Mouse (Mus musculus) intestine, postnatal 0 days (tissue): ENCODE results near the gene Dgcr2. TPM values are rescaled to one million over a fixed set of nuclear protein-coding genes. Genes with fewer than 3 reads are reported as not detected.
A peak's percentile ranks its signal among the peaks of the same experiment; 100 is the strongest.

ENCODE experiments used
- ATAC-seq: fragments of 200-750 bp; cut with Nextera tagmentation; 2 replicates; pipeline ENCODE4 v1.8.0; 2017; ENCODE audit warnings: mild to moderate bottlenecking, moderate TSS enrichment, moderate library complexity
- H3K27ac ChIP-seq: fragments of 300-500 bp; sonication (generic); 2 replicates; pipeline ENCODE4 v1.5.1; 2014; ENCODE audit warnings: mild to moderate bottlenecking, low read depth, low read length, moderate library complexity
- H3K27me3 ChIP-seq: fragments of 300-500 bp; sonication (generic); replicated peaks from 2 replicates; pipeline ENCODE4 v1.6.1; 2014; ENCODE audit warnings: low read length, mixed read lengths; ENCODE audit not compliant: control insufficient read depth, insufficient read depth
- H3K36me3 ChIP-seq: fragments of 300-500 bp; sonication (generic); 2 replicates; pipeline ENCODE4 v1.6.1; 2014; ENCODE audit warnings: mild to moderate bottlenecking, moderate library complexity; ENCODE audit not compliant: control insufficient read depth, insufficient read depth
- H3K4me1 ChIP-seq: fragments of 300-500 bp; sonication (generic); replicated peaks from 2 replicates; pipeline ENCODE4 v1.6.1; 2014; ENCODE audit warnings: antibody characterized with exemption, low read length, mixed read lengths; ENCODE audit not compliant: control insufficient read depth, insufficient read depth
- H3K4me2 ChIP-seq: fragments of 300-500 bp; sonication (generic); replicated peaks from 2 replicates; pipeline ENCODE4 v1.6.1; 2014; ENCODE audit warnings: low read depth, mild to moderate bottlenecking, moderate library complexity
- H3K4me3 ChIP-seq: fragments of 300-500 bp; sonication (generic); 2 replicates; pipeline ENCODE4 v1.5.1; 2014; ENCODE audit warnings: low read depth, low read length
- H3K9ac ChIP-seq: fragments of 300-500 bp; sonication (generic); 2 replicates; pipeline ENCODE4 v1.6.1; 2014; ENCODE audit warnings: mild to moderate bottlenecking, low read depth, low read length
- H3K9me3 ChIP-seq: fragments of 300-500 bp; sonication (generic); 2 replicates; pipeline ENCODE4 v1.6.1; 2016; ENCODE audit warnings: mixed run types; ENCODE audit not compliant: control insufficient read depth
- CTCF ChIP-seq: sonication (generic); IDR thresholded peaks from 2 replicates; pipeline ENCODE4 v1.5.1; 2016; ENCODE audit warnings: low read depth, mild to moderate bottlenecking, control low read depth, antibody characterized with exemption, moderate library complexity
- WGBS: fragments of 180-500 bp; shearing (Covaris S2); extraction: QIAGEN DNeasy Blood & Tissue Kit; methylation state at CpG from one replicate; pipeline ENCODE4 v1.1.7; 2014; 5-methylcytosine and 5-hydroxymethylcytosine counted together
- polyA plus RNA-seq: library from polyadenylated mRNA; unstranded; fragments of >200 nt; fragmentation: Nextera tagmentation; extraction: Ambion mirVana; gene quantifications from 2 replicates; pipeline ENCODE4 v1.2.1, GENCODE M21; 2015

Dgcr2 gene
- polyA plus RNA-seq, 1 experiment from 2014 or later: 35.3 TPM

DNA sequence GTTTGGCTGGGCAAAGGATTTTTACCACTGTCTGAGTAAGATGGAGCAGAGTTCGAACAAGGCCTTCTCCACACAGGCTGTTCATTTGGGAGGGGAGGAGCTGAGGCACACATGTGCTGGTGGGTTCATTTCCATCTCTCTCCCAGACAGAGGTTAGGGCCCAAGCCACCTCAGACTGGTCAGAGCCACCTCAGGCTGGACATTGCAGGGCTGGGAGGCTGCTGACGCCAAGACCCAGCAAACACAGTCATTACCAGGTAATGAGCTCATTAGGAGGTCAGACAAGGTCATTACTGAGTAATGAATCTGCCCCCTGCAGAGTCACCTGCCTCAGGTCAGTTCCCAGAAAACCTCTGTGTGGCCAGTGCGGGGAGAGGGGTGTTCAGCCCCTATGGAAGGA, 69.5 kb downstream of the Dgcr2 start:
- Histone ChIP-seq H3K9me3 (no peaks in the 10 kb centered on the region), H3K27ac (no peak overlapping the region), H3K9ac (no peak overlapping the region), H3K36me3 (no peaks in the 10 kb centered on the region), H3K4me3 (no peak overlapping the region), H3K4me1 (0 out of 2 replicates have a peak, but pooled peaks cover 4% of the 10 kb centered on the region), H3K4me2 (no peak overlapping the region), H3K27me3 (peaks cover 38% of the 10 kb centered on the region)
- WGBS: 84% methylated on average over 3 of the region's 3 CpGs
- ATAC-seq: no peak
- no peak for TF ChIP-seq CTCF

DNA sequence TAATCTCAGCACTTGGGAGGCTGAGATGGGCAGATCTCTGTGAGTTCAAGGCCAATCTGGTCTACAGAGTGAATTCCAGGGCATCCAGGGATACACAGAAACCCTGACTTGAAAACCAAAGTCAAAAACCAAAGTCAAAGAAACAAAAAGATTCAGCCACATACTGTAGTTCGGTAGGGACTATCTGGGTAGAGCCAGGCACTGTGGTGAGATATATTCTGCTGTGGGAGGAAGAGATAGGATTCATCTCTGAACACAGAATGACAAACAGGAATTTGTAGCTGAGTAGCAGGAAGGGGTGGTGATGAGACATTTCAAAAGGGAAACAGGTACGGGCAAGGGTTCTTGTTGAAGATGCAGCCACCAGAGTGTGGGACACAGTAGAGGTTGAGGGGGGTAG, 70.1 kb downstream of the Dgcr2 start:
- Histone ChIP-seq H3K4me2 (no peak overlapping the region), H3K9me3 (no peaks in the 10 kb centered on the region), H3K27ac (no peak overlapping the region), H3K27me3 (peaks cover 32% of the 10 kb centered on the region), H3K4me1 (0 out of 2 replicates have a peak, but pooled peaks cover 3% of the 10 kb centered on the region), H3K4me3 (no peak overlapping the region), H3K9ac (no peak overlapping the region), H3K36me3 (no peaks in the 10 kb centered on the region)
- WGBS: 78% methylated on average over 2 of the region's 2 CpGs
- TF ChIP-seq CTCF: no peak
- no peak for ATAC-seq

DNA sequence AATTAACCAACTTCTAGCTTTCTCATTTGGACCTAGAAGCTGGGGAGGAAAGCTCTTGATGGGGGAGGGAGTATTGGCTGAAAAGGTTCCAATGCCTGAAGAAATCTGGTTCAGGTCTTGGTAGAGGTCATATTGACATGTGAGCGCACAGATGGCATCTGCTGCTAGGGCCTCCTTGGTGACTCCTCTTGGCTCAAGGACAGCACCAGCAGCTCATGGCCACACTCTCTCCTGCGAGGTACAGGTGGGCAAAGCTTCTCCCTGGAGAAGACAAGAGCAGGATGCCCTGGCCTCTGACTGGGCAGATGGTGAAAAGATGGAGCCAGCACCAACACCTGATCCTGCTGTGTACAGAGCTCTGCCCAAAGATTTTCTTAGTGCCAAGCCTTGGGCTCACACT, 71.9 kb downstream of the Dgcr2 start:
- Histone ChIP-seq H3K27ac (no peak overlapping the region), H3K4me2 (no peak overlapping the region), H3K4me3 (no peak overlapping the region), H3K27me3 (peaks cover 15% of the 10 kb centered on the region), H3K36me3 (no peaks in the 10 kb centered on the region), H3K4me1 (no peaks in the 10 kb centered on the region), H3K9ac (no peak overlapping the region), H3K9me3 (no peaks in the 10 kb centered on the region)
- TF ChIP-seq CTCF: no peak
- 77% methylated on average over 2 of the region's 2 CpGs for WGBS
- ATAC-seq: no peak

DNA sequence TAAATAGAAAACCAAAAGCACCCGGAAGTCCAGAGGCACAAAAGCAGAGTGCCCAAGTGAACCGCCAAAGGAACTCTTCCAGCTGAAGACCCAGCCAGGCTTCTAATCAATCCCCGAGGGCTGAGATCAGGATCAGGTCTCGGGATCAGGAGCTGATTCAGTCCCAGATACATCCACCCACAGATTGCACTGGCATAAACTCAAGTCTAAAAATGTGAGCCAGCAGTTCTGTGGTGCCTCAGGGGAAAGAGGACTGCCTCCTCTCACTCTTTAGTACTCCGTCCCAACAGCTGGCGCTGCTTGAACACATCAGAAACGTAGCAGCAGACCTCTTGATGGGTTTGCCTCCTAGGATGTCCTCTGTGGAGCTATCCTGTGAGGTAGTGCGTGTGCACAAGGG, 81.8 kb downstream of the Dgcr2 start:
- ATAC-seq: no peak
- 93% methylated on average over 8 of the region's 8 CpGs for WGBS
- no peak overlapping the region for H3K4me3 ChIP-seq

DNA sequence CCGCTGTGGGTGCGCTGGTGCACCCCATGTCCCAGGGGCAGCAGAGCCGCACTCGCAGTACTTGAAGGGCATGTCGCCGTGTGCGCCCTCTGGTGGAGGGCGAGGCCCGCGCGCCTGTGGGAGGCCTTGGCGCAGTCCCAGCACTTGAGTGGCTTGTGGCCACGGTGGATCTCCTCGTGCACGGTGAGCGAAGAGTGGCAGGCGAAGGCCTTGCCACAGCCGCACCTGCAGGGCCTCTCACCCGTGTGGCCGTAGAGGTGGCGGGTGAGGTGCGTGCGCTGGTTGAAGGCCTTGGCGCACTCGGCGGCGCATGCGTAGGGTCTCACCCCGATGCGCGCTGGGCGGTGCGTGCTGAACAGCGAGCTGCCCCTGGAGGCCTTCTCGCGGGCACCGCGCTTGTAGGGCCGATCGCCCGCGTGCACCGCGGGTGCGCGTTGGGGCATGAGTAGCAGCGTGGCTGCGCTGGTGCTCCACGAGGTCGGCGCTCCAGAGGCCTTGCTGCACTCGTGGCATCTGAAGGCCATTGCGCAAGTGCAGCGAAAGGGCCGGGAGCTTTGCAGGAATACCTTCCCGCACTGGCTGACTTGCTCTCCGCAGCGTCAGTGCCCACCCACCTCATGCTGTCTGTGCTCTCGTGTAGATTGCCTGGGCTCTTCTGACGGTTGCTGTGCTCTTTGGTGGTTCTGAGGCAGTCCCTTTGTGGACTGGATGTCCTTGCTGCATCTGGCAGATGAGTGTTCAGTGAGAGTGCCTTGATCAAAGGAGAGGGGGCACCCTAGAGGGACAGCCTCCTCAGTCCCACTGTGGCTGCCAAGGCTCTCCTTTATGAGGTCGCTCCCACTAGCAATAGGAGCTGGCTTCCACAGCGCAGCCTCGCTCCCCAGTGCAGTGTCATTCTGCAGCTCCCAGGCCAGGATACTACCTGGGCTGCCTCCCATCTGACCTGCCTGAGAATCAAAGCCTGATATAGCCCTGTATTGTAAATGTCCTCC, 82.7 kb downstream of the Dgcr2 start:
- ATAC-seq: peak; percentile 78
- WGBS: 3% methylated on average over 63 of the region's 63 CpGs

More for the DNA sequence above, 81.8 kb downstream of the Dgcr2 start:
- Histone ChIP-seq H3K27ac (no peak overlapping the region), H3K4me2 (no peak overlapping the region), H3K36me3 (no peaks in the 10 kb centered on the region), H3K9me3 (no peaks in the 10 kb centered on the region), H3K4me1 (no peaks in the 10 kb centered on the region; the same call in 1 of the 2 replicates), H3K27me3 (peaks cover 10% of the 10 kb centered on the region; the same call in 1 of the 2 replicates), H3K9ac (no peak overlapping the region)
- no peak for TF ChIP-seq CTCF

DNA sequence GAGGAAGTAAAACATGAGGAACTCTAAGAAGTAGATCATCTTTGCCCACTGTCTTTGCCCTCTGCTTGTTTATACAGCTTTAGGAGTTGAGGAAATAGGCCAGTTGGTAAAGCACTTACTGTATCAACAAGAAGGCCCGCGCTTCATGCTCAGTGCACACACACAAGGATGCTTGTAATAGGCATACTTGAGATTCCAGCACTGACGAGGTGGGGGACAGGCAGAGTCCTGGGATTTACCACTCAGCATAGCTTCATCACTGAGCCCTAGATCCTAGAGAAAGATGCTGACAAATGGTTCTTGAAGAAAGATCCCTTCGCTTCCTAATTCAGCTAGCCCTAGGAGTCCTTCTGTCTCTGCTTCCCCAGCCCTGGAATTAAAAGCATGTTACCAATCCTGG, 85.2 kb downstream of the Dgcr2 start:
- H3K4me2 ChIP-seq: no peak overlapping the region
- H3K4me1 ChIP-seq: no peaks in the 10 kb centered on the region; the same call in 1 of the 2 replicates
- peaks cover 15% of the 10 kb centered on the region for H3K27me3 ChIP-seq
- no peak overlapping the region for H3K27ac ChIP-seq
- no peaks in the 10 kb centered on the region for H3K36me3 ChIP-seq
- 37% methylated on average over 4 of the region's 4 CpGs for WGBS
- ATAC-seq: no peak
- no peak overlapping the region for H3K4me3 ChIP-seq
- no peaks in the 10 kb centered on the region for H3K9me3 ChIP-seq
- no peak overlapping the region for H3K9ac ChIP-seq
- no peak for TF ChIP-seq CTCF

More for the DNA sequence above, 82.7 kb downstream of the Dgcr2 start:
- Histone ChIP-seq H3K9ac (peak overlapping the region; percentile 41; the same call in 1 of the 2 replicates), H3K4me3 (peak overlapping the region; percentile 39), H3K27me3 (peaks cover 13% of the 10 kb centered on the region; the same call in 1 of the 2 replicates), H3K4me1 (no peaks in the 10 kb centered on the region; the same call in 1 of the 2 replicates), H3K9me3 (no peaks in the 10 kb centered on the region), H3K27ac (no peak overlapping the region), H3K4me2 (peak overlapping the region; percentile 79), H3K36me3 (no peaks in the 10 kb centered on the region)
- TF ChIP-seq CTCF: peak; percentile 96
